Mouse (Mus musculus): ENCODE measurements around the gene Rap2b.

DNA sequence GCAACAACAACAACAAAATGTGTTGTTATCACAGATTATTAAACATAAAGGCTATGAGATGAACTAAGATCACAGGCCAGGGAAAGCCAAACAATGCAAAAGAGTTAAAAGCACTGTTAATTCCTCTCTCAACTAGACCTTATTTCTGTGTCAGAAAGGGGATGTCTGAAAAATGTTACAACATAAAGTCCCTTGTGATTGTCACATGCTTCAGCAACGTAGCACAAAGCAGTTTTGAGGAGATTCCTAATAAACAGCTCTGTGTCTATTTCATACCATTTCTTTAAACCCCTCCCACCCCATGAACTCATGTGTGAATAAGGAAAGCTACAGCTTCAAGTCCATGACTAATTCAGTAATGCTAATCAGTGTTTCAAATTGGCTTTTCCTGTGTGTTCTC lies 54.4 kb downstream of the Rap2b start:
- TF ChIP-seq CTCF (IDR thresholded peaks at IDR 0.05; ENCODE audit: extremely low read depth, insufficient read length, insufficient replicate concordance, low read depth, low read length) (no peak), POLR2A (IDR thresholded peaks at IDR 0.05; ENCODE audit: low read depth, low read length) (no peak)
